Mouse (Mus musculus): ENCODE data around the gene Terf2.

Terf2 gene

DNA sequence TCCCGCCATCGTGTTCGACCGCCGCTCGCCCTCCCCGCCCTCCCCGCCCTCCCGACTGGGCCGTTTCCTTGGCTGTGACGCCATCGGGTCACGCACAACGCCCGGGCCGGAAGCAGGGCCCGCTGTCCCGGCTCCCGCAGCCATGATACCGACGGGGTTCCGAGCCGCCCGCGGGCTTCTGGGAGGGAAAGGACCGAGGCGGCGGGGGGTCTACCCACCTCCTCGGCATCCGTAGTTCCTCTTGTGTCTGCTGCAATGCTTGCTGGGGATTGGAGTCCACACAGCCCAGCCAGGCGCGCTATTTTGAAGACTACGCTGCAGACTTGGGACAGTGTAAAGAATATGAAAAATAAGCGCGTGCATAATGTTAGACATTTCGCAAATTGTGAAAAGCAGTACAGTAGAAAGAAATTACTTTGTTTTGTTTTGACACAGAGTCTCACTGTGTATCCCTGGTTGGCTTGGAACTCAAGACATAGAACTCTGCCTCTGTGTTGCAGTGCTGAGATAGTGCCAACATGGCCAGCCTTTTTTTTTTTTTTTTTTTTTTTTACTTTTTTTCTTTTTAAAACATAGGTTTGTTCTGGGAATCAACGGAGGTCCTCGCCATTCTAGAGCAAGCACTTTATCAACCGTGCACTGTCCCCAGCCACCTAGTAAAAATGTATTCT, at the start of gene Terf2:
Terf2 (minus strand) TSS at position 182 of the 671 bp plus-strand sequence.
- peak; percentile 94 for DNase-seq (ENCODE audit: low read depth)

DNA sequence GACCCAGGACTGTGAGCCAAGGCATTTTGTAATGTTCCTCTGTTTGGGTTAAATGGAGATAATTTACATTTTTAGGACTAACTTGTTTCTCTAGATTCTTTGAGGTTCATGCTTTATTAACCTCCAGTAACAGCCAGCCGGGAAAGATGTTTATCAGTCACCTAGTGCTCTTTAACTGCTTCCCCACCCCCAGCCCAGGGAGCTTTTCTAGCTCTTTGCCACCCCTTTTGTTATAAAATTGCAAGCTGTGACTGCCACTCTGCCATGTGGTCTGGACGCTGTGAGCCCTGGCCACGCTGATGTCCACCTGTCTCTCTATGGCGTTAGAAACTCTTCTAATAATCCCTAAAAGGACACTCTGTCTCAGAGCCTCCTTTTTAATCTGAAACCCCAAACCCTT, 47.2 kb upstream of the Terf2 start:
- DNase-seq (ENCODE audit: low read depth) = no peak

GRCm38 (mm10) chr8:107142539-107142938, 46.2 kb upstream of the Terf2 start:
- no peak for DNase-seq (ENCODE audit: low read depth)

- DNase-seq (ENCODE audit: low read depth) = no peak
These were observed 43.5 kb upstream of the Terf2 start for GRCm38 (mm10) chr8:107139704-107140470.

- DNase-seq (ENCODE audit: low read depth) = no peak
These were observed 42.0 kb upstream of the Terf2 start for GRCm38 (mm10) chr8:107138338-107138737.

GRCm38 (mm10) chr8:107137591-107137990, 41.2 kb upstream of the Terf2 start:
- DNase-seq (ENCODE audit: low read depth) = no peak

DNA sequence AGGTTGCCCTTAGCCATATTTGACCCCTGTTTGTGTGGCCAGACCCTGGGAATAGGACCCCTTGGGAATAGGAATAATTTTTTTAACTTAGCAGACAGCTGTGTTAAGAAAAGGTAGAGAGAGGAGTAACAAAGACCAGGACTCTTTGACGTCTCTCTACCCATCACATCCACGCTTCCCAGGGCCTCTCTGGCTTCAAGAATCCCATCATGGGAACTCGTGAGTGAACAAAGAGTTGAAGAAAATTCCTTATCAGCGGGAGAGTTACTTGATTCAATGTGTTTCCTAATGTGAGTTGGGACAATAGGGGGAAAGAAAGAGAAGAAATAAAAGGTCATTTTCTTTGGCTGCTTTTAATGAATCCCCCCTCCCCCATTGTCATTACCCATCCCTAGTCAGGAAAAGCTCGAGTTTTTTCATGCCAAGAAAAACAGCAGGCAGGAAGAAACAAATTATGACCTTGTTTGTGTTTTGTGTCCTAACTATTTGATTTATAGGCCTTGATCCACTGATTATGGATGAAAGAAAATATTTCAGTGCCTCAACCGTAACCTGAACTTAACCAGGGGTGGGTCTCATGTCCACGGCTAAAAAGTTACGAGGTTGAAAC, 39.8 kb upstream of the Terf2 start:
- DNase-seq (ENCODE audit: low read depth) = no peak

GRCm38 (mm10) chr8:107133881-107134280, 37.5 kb upstream of the Terf2 start:
- no peak for DNase-seq (ENCODE audit: low read depth)

- no peak for DNase-seq (ENCODE audit: low read depth)
These were observed 36.5 kb upstream of the Terf2 start for GRCm38 (mm10) chr8:107132581-107133491.

DNA sequence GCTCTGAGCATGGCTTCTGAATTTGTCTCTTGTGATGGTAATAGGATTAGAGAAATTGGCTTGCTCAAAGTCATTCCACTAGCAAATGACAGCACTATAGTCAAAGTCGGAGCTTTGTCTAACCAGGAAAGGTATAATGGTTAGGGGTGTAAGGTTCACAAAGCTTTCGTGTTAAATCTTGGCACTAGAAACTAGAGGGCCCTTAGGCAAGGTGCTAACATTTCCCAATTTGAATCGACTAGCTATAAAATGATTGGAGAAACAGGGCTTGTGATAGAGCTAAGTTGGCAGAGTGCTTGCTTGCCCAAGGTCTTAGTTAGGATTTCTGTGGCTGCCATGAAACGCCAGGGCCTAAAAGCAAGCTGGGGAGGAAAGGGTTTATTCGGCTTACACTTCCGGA, 33.7 kb upstream of the Terf2 start:
- no peak for DNase-seq (ENCODE audit: low read depth)

GRCm38 (mm10) chr8:107129171-107130025, 33.1 kb upstream of the Terf2 start:
- no peak for DNase-seq (ENCODE audit: low read depth)

DNA sequence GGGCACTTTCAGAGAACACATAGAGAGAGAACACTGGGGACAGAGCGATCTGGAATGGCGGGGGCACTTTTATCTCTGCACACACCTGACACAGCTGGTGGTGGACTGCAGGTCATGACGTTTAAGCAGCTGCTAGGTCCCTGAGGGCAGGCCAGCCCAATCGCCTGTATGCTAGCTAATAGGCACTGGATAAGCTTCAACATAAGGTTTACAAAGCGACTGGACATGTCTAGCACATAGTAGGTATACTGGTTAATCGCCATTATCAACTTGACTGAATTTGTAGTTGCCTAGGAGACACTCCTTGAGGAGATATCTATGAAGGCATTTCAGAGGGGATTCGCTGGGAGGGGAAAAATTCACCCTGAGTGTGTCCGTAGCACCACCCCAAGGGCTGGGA, 28.0 kb upstream of the Terf2 start:
- DNase-seq (ENCODE audit: low read depth) = no peak

DNA sequence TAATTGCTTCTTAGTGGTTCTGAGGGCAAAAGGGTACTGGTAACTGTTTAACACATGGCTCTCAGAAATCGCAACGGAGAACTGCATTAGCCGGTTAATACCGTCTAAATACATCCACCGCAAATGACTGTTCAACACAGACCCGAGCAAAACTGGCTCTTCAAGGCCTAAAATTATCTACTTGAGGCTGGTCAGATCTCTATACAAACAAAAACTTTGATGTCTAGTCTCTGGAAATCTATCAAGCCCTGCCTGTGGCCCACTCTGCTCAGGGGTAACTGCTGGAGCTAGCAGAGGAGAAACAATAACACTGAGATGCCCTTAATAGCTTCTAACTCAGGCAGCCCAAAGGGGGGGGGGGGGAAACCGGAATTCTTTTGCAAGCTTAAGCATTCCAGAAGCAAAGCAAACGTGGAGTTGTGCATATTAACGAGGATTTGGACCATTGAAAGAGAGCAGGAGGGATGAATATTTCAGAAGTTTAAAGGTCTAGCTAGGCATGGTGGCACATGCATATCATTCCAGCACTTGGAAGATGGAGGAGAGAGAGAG, 26.8 kb upstream of the Terf2 start:
- no peak for DNase-seq (ENCODE audit: low read depth)

- DNase-seq (ENCODE audit: low read depth) = no peak
These were observed 25.4 kb upstream of the Terf2 start for GRCm38 (mm10) chr8:107121681-107122291.

GRCm38 (mm10) chr8:107120806-107121205, 24.5 kb upstream of the Terf2 start:
- DNase-seq (ENCODE audit: low read depth) = peak; percentile 32

- DNase-seq (ENCODE audit: low read depth) = no peak
These were observed 23.1 kb upstream of the Terf2 start for GRCm38 (mm10) chr8:107119412-107119811.

DNA sequence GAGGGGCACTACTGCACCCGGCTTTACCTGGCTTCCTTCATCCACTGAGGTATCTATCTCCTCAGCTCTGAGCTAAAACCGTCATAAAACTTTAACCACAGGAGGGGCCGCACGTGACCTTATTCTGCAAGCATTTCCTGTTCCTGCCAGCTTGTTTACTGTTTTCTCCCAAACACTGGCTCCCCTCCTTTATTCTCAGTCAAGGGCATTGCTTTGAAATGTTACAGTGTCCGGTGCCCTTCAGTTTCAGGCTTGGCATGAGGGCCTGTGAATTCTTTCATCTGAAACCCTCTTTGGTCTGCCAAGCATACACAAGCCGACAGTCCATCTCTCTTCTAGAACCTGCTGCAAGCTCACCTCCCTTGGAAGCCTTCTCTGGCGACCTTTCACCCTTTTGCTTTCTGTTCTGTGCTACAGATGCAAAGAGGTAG, 22.5 kb upstream of the Terf2 start:
- DNase-seq (ENCODE audit: low read depth) = peak; percentile 75

DNA sequence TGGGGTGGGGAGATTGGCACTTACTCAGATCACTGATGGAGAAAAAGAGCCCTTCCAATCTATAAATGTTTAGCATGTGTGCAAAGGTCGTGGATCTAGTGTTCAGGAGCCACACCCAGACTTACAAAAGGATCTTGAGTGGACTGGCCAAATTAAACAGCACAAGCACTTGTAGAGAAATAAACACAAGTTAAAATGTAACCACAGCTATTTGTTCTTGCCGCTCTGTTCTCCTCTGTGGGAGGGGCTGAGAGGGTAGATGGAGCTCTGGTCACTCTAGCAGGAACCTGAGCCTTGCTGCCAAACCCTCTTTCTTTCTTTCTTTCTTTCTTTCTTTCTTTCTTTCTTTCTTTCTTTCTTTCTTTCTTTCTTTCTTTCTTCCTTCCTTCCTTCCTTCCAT, 20.7 kb upstream of the Terf2 start:
- DNase-seq (ENCODE audit: low read depth) = no peak

DNA sequence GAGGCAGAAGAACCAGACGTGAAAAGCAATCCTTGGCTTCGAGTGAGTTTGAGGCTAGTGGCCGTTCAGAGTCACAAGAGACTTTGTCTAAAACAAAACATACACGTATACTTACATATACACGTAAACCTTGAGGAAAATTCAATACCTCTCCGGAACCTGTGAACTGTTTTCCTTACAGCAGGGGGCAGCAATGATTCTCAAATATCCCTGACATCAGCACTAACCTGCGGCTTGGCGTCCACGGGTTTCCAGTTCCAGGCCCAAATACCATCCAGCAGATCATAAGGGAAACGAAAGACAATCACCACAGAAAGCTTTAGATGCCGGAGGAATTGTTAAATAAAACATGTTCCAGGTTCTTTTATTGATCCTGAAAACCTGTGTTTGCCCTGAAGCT, 19.7 kb upstream of the Terf2 start:
- peak; percentile 87 for DNase-seq (ENCODE audit: low read depth)

- DNase-seq (ENCODE audit: low read depth) = no peak
These were observed 18.6 kb upstream of the Terf2 start for GRCm38 (mm10) chr8:107115008-107115320.

All from induced T-regulatory cell, adult 2 months (primary cell).